Mouse (Mus musculus) liver, embryonic 14.5 days (tissue): ENCODE results near the gene Atp6v0a4.

Experiments used
- CTCF ChIP-seq: IDR thresholded peaks from 2 replicates; pipeline ENCODE4 v1.5.1; 2016; ENCODE audit warnings: antibody characterized with exemption, low read depth, control low read depth
- EP300 ChIP-seq: IDR thresholded peaks from 2 replicates; pipeline ENCODE4 v1.6.1; 2016; ENCODE audit warnings: antibody characterized with exemption, low read depth

- TF ChIP-seq CTCF (no peak), EP300 (no peak)
Observed at GRCm38 (mm10) chr6:38128115-38128514, 3.7 kb upstream of the Atp6v0a4 start.
